In the genomic region with DNA sequence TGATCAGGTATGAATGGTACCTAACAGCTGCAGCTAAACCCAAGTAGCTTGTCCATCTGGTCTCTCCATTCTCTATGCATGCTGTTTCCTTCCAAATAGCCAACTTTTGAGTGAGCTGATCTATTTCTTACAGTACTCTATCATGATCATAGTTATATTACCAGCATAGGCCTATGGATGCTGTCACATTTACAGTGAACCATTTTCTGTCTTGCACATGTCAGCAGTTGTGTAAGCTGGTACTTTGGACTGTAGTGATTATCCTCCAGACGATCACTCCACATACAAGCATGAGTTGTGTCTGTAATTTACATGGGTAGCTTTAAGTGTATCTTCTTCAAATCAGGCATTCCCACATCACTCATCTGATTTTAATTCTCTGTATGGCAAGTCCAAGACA, we compare ENCODE assay signal across 20 mouse cellular contexts.
DNase-seq lines count a peak whose midpoint lies in the region; ATAC-seq and TF ChIP-seq lines count a peak whose summit lies in the region.
"Had no signal": no experiment of that assay in that cellular context is flagged by ENCODE, and none has a peak within 500 bp of the region (broad histone marks: within the 10 kb centered on the region; RNA-seq: fewer than 3 reads in every experiment).

No protein-coding gene starts in this region.

- no peak for TF ChIP-seq CTCF in intestine, postnatal 0 days (IDR thresholded peaks at IDR 0.05; ENCODE audit: low read depth)

- H3K9me3 ChIP-seq in intestine, embryonic 16.5 days (ENCODE audit: control insufficient read depth, low read length) = no peaks in the 10 kb centered on the region
- no peaks in the 10 kb centered on the region for H3K9me3 ChIP-seq in intestine, embryonic 15.5 days
- H3K9me3 ChIP-seq in limb, embryonic 14.5 days (ENCODE audit: control insufficient read depth, low read length) = no peaks in the 10 kb centered on the region
- no peaks in the 10 kb centered on the region for H3K9me3 ChIP-seq in limb, embryonic 10.5 days (replicated peaks)
- H3K9me3 ChIP-seq in intestine, postnatal 0 days (ENCODE audit: control insufficient read depth) = no peaks in the 10 kb centered on the region

- no peaks in the 10 kb centered on the region for H3K27me3 ChIP-seq in intestine, embryonic 16.5 days (replicated peaks; ENCODE audit: control insufficient read depth, insufficient read depth, low read length)
- no peaks in the 10 kb centered on the region for H3K27me3 ChIP-seq in intestine, embryonic 15.5 days (replicated peaks)
- no peaks in the 10 kb centered on the region for H3K27me3 ChIP-seq in limb, embryonic 14.5 days (ENCODE audit: control insufficient read depth, insufficient read depth, low read length)
- no peaks in the 10 kb centered on the region for H3K27me3 ChIP-seq in limb, embryonic 10.5 days (ENCODE audit: low read depth, poor library complexity, severe bottlenecking)
- no peaks in the 10 kb centered on the region for H3K27me3 ChIP-seq in intestine, postnatal 0 days (replicated peaks; ENCODE audit: control insufficient read depth, insufficient read depth, low read length)
- H3K27me3 ChIP-seq: Patski had no signal

- no peaks in the 10 kb centered on the region for H3K4me1 ChIP-seq in intestine, embryonic 16.5 days (ENCODE audit: control insufficient read depth, insufficient read depth, low read length)
- no peaks in the 10 kb centered on the region for H3K4me1 ChIP-seq in intestine, embryonic 15.5 days (replicated peaks)
- no peaks in the 10 kb centered on the region for H3K4me1 ChIP-seq in limb, embryonic 14.5 days (ENCODE audit: control insufficient read depth, insufficient read depth, low read length)
- H3K4me1 ChIP-seq in limb, embryonic 10.5 days = peaks cover 14% of the 10 kb centered on the region
- H3K4me1 ChIP-seq in intestine, postnatal 0 days (replicated peaks; ENCODE audit: control insufficient read depth, insufficient read depth, low read length) = no peaks in the 10 kb centered on the region

- H3K27ac ChIP-seq in intestine, embryonic 16.5 days (ENCODE audit: low read length) = no peak overlapping the region
- H3K27ac ChIP-seq in intestine, embryonic 15.5 days = no peak overlapping the region
- no peak overlapping the region for H3K27ac ChIP-seq in limb, embryonic 14.5 days (replicated peaks; ENCODE audit: low read depth, low read length)
- H3K27ac ChIP-seq in limb, embryonic 10.5 days = no peak overlapping the region
- H3K27ac ChIP-seq in intestine, postnatal 0 days (ENCODE audit: low read depth, low read length) = no peak overlapping the region

- no peak overlapping the region for H3K4me3 ChIP-seq in intestine, embryonic 16.5 days (ENCODE audit: low read length)
- H3K4me3 ChIP-seq in intestine, embryonic 15.5 days (replicated peaks) = no peak overlapping the region
- no peak overlapping the region for H3K4me3 ChIP-seq in limb, embryonic 14.5 days (replicated peaks; ENCODE audit: low read length)
- no peak overlapping the region for H3K4me3 ChIP-seq in limb, embryonic 10.5 days
- H3K4me3 ChIP-seq in intestine, postnatal 0 days (ENCODE audit: low read depth, low read length) = no peak overlapping the region

- peak; percentile 2 for DNase-seq in limb, embryonic 14.5 days (ENCODE audit: low spot score)
- no peak for DNase-seq in limb, embryonic 10.5 days (ENCODE audit: low spot score)
- DNase-seq in right cerebral cortex, adult 2 months (ENCODE audit: low spot score in 2 of 2) = no peak
- DNase-seq: adrenal gland, adult 2 months; adrenal gland, adult 8-10 months; adrenal gland, postnatal 10 days; adrenal gland, postnatal 14 days; adrenal gland, postnatal 25 days; adrenal gland, postnatal 36 days; B cell, adult 2 months; cerebellum, adult 11 months; cerebellum, adult 11-12 months; cerebellum, adult 18-20 months had no signal

- no peaks in the 10 kb centered on the region for H3K36me3 ChIP-seq in intestine, embryonic 16.5 days (ENCODE audit: control insufficient read depth, insufficient read depth, low read length)
- no peaks in the 10 kb centered on the region for H3K36me3 ChIP-seq in intestine, embryonic 15.5 days
- H3K36me3 ChIP-seq in limb, embryonic 14.5 days (ENCODE audit: control insufficient read depth, insufficient read depth, low read length) = no peaks in the 10 kb centered on the region
- H3K36me3 ChIP-seq in limb, embryonic 10.5 days = no peaks in the 10 kb centered on the region
- no peaks in the 10 kb centered on the region for H3K36me3 ChIP-seq in intestine, postnatal 0 days (ENCODE audit: control insufficient read depth, insufficient read depth)
- H3K36me3 ChIP-seq: G1E had no signal

- H3K4me2 ChIP-seq in intestine, embryonic 16.5 days (ENCODE audit: low read depth, low read length) = no peak overlapping the region
- H3K4me2 ChIP-seq in intestine, embryonic 15.5 days (replicated peaks) = no peak overlapping the region
- H3K4me2 ChIP-seq in limb, embryonic 14.5 days (replicated peaks; ENCODE audit: low read depth, low read length, severe bottlenecking) = no peak overlapping the region
- no peak overlapping the region for H3K4me2 ChIP-seq in intestine, postnatal 0 days (replicated peaks; ENCODE audit: low read depth)

- H3K9ac ChIP-seq in intestine, embryonic 16.5 days (ENCODE audit: low read depth, low read length) = no peak overlapping the region
- H3K9ac ChIP-seq in intestine, embryonic 15.5 days = no peak overlapping the region
- H3K9ac ChIP-seq in limb, embryonic 14.5 days (ENCODE audit: low read depth, low read length, severe bottlenecking) = no peak overlapping the region
- no peak overlapping the region for H3K9ac ChIP-seq in intestine, postnatal 0 days (ENCODE audit: low read depth, low read length)

- WGBS in intestine, embryonic 16.5 days = 42% methylated on average over 1 of the region's 1 CpGs
- 71% methylated on average over 1 of the region's 1 CpGs for WGBS in intestine, embryonic 15.5 days
- 56% methylated on average over 1 of the region's 1 CpGs for WGBS in limb, embryonic 14.5 days
- 91% methylated on average over 1 of the region's 1 CpGs for WGBS in limb, embryonic 10.5 days
- 43% methylated on average over 1 of the region's 1 CpGs for WGBS in intestine, postnatal 0 days

- peak; percentile 59; the same call in 1 of the 2 replicates for ATAC-seq in intestine, embryonic 16.5 days
- no peak for ATAC-seq in intestine, embryonic 15.5 days
- ATAC-seq in limb, embryonic 14.5 days (ENCODE audit: low FRiP score, low read depth) = no peak
- ATAC-seq in intestine, postnatal 0 days = peak; percentile 92
- ATAC-seq: activated CD4-positive, CD25-positive, alpha-beta regulatory T cell, adult 4 months; CD4-positive, CD25-positive, alpha-beta regulatory T cell, adult 4 months; Patski had no signal

- no peak for TF ChIP-seq POLR2A in limb, embryonic 14.5 days (IDR thresholded peaks at IDR 0.05; ENCODE audit: borderline replicate concordance, extremely low read depth, insufficient read depth, insufficient read length)

Comparison
In these comparisons a context has a peak if more than half of its experiments do, and no peak if none do; other contexts are left out.
1. ATAC-seq: peak in intestine, embryonic 16.5 days (single experiment) and intestine, postnatal 0 days (single experiment); none in intestine, embryonic 15.5 days (single experiment) and limb, embryonic 14.5 days (single experiment).